Mouse (Mus musculus) Patski (cell line): ENCODE measurements around the gene AU040320. TPM values are rescaled to one million over a fixed set of nuclear protein-coding genes. Genes with fewer than 3 reads are reported as not detected.
A peak's percentile ranks its signal among the peaks of the same experiment; 100 is the strongest.

Experiments used
- ATAC-seq: fragments of 100-300 bp; one replicate; pipeline ENCODE4 v1.8.0; 2021
- CTCF ChIA-PET: fragments of 350-600 bp; sonication (Branson Sonifier 250); formaldehyde crosslinking; loops from one replicate; lab custom pipeline; 2022; ENCODE audit warnings: inconsistent platforms; lab: Charles Lee
- POLR2A ChIA-PET: fragments of 350-600 bp; sonication (Branson Sonifier 250); formaldehyde crosslinking; loops from one replicate; lab custom pipeline; 2022; ENCODE audit warnings: antibody characterized with exemption, inconsistent platforms; lab: Charles Lee
- DNase-seq: peaks from one replicate; pipeline ENCODE4 v3.0.0-alpha.2; 2011; ENCODE audit warnings: low read depth, low spot score
- H3K27me3 ChIP-seq: fragments of 371-371 bp; one replicate; pipeline ENCODE4 v1.5.1; 2021
- CTCF ChIP-seq: fragments of 100-300 bp; IDR thresholded peaks from one replicate; pipeline ENCODE4 v1.5.1; 2021
- in situ Hi-C: fragments of 300-500 bp; cut with MboI; formaldehyde crosslinking; loops from 3 replicates; pipeline ENCODE4 v1.11.1; 2018; ENCODE audit warnings: low pct_unique_long_range_greater_than_20kb, mixed read lengths
- polyA plus RNA-seq: library from polyadenylated mRNA; unstranded; gene quantifications from one replicate; pipeline ENCODE4 v1.2.3, GENCODE M21; 2021

The AU040320 gene
- polyA plus RNA-seq, 1 experiment from 2014 or later: 45.6 TPM

- ATAC-seq: no peak
- POLR2A ChIA-PET: no interaction called here
- TF ChIP-seq CTCF: no peak
- no peak for DNase-seq
- CTCF ChIA-PET: interaction anchor here (1.2 kb wide), 1 partner anchor 68 kb away, joined by 3 read pairs; no protein-coding TSS in a partner anchor
- in situ Hi-C loops: no loop called here
- H3K27me3 ChIP-seq: no peaks in the 10 kb centered on the region
Observed at GRCm38 (mm10) chr4:126814854-126815253, 61.5 kb downstream of the AU040320 start.

DNA sequence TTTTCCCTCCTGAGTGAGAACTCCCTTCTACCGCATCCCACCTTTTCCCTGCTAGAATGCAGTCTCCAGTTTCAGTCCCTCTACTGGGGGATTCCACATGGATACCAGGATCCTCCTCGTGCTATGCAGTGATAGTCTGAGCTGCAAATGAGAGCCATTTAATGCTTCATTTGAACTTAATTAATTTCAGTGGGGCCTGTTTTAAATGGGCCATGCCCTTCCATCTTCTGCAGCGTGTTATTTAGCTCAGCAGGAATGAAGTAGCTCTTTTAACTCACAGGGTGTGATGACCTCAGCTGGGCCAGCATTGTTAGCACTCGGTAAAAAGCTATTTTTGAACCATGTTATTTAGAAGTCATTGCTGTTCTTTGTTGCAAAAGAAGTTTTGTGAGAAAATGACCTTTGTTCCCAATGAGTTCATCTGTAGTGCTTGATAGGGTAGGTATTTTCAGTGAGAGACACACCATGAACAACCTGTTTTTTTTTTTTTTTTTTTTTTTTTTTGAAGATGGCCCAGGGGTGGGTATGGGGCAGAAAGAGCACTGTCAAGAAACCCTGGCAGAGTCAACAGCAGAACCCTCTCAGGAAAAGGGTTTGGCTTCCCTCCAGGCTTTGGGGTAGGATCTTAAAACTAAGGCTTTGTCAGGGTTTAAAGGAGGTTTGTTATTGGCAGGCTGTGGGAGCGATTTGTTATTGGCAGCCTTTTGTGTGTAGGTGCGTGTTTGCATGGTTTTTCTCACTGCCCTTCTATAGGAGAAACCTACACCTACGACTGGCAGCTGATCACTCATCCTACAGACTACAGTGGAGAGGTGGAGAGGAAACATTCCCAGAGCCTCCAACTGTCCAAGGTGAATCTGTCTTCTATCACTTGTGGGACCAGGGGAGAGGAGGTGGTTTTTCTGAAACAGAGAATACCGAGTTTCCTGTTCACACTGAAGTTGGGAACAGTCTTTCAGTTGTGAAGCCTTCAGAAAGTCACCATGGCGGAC is 69.8 kb downstream of the AU040320 start:
- in situ Hi-C loops: no loop called here
- no peaks in the 10 kb centered on the region for H3K27me3 ChIP-seq
- CTCF ChIA-PET: no interaction called here
- POLR2A ChIA-PET: no interaction called here
- no peak for DNase-seq
- ATAC-seq: no peak
- TF ChIP-seq CTCF: no peak

GRCm38 (mm10) chr4:126823917-126824316 is 70.6 kb downstream of the AU040320 start:
- no peak for DNase-seq
- ChIA-PET POLR2A (no interaction called here), CTCF (no interaction called here)
- in situ Hi-C loops: no loop called here
- ATAC-seq: no peak
- TF ChIP-seq CTCF: no peak
- no peaks in the 10 kb centered on the region for H3K27me3 ChIP-seq

- no peak for DNase-seq
- no peak for ATAC-seq
- no peaks in the 10 kb centered on the region for H3K27me3 ChIP-seq
- in situ Hi-C loops: loop anchor here (10.0 kb wide), 1 partner anchor 226 kb away; the partner anchor contains the start of gene 5730409E04Rik
- TF ChIP-seq CTCF: no peak
- POLR2A ChIA-PET: no interaction called here
- CTCF ChIA-PET: no interaction called here
Observed at GRCm38 (mm10) chr4:126831122-126831521, 77.8 kb downstream of the AU040320 start.

- CTCF ChIA-PET: interaction anchor here (1.7 to 4.1 kb wide), 5 partner anchors 25 to 240 kb away, joined by 4 to 25 read pairs (median 9); partner anchors contain the start of genes AU040320 and Ncdn
- POLR2A ChIA-PET: no interaction called here
Observed at GRCm38 (mm10) chr4:126838799-126839198, 85.5 kb downstream of the AU040320 start.

DNA sequence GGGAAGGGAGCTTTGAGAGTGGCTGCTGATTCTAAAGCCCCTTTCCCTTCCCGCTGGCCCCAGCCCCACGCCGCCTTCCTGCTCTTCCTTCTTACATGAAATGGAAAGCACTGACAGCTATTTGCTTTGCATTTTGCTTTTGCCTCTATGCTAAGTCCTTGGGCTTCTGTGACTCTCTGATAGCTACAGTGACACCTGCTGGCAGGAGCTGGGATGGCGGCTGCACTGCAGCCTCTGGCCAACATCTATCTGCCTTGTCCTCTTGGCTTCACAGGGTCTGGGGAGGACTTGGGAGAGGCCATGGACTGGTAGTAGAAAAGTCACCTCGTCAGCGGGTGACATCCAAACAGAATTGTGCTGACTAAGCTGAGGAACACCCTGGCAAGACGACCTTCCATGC is 86.5 kb downstream of the AU040320 start:
- no peaks in the 10 kb centered on the region for H3K27me3 ChIP-seq
- no peak for ATAC-seq
- POLR2A ChIA-PET: interaction anchor here (0.5 to 1.4 kb wide), 3 partner anchors 17 to 94 kb away, joined by 3 to 9 read pairs (median 5); no protein-coding TSS in a partner anchor
- CTCF ChIA-PET: interaction anchor here (0.8 to 4.1 kb wide), 15 partner anchors 10 to 283 kb away, joined by 3 to 25 read pairs (median 4); partner anchors contain the start of genes AU040320 and Ncdn
- in situ Hi-C loops: loop anchor here (5.0 to 10.0 kb wide), 3 partner anchors 93 to 255 kb away; partner anchors contain the start of gene 5730409E04Rik
- TF ChIP-seq CTCF: no peak
- peak; percentile 28 for DNase-seq

More at GRCm38 (mm10) chr4:126838799-126839198, 85.5 kb downstream of the AU040320 start:
- no peaks in the 10 kb centered on the region for H3K27me3 ChIP-seq
- in situ Hi-C loops: loop anchor here (10.0 kb wide), 1 partner anchor 234 kb away; the partner anchor contains the start of gene 5730409E04Rik
- DNase-seq (no peak), ATAC-seq (no peak)
- TF ChIP-seq CTCF: no peak

DNA sequence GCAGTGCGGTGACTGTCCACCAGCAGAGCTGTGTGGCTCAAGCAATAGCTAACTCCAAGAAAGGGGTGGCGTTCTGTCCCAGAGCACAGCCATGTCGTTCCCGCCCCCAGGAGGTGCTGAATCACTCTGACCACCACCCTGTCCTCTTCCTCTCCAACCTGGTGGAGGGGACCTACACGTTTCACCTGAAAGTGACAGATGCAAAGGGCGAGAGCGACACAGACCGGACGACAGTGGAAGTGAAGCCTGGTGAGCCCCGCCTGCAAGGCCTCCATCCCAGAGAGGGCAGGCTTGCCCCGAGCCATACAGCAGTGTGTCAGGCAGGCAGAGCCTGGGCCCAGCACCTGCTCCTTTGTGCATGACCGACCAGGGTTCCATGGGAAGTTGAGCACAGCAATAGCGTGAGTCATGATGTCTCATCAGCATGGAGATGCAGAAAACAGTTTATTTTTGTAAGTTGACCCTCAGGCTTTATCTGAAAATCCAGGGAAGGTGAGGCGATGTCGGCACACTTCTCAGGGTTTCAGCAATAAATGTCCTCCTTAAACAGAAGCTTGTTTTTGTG is 87.7 kb downstream of the AU040320 start:
- ATAC-seq (peak; percentile 91), DNase-seq (peak; percentile 76)
- POLR2A ChIA-PET: interaction anchor here (0.6 to 1.4 kb wide), 2 partner anchors 95 to 147 kb away, joined by 4 to 5 read pairs; no protein-coding TSS in a partner anchor
- CTCF ChIA-PET: interaction anchor here (1.2 to 4.1 kb wide), 7 partner anchors 17 to 284 kb away, joined by 3 to 25 read pairs (median 5); partner anchors contain the start of genes AU040320 and Ncdn
- H3K27me3 ChIP-seq: no peaks in the 10 kb centered on the region
- no peak for TF ChIP-seq CTCF
- in situ Hi-C loops: loop anchor here (5.0 to 10.0 kb wide), 2 partner anchors 94 to 256 kb away; no protein-coding TSS in a partner anchor

- ChIA-PET POLR2A (no interaction called here), CTCF (interaction anchor here (1.1 to 1.2 kb wide), 2 partner anchors 14 to 102 kb away, joined by 3 to 4 read pairs; no protein-coding TSS in a partner anchor)
- in situ Hi-C loops: loop anchor here (5.0 to 10.0 kb wide), 2 partner anchors 96 to 258 kb away; no protein-coding TSS in a partner anchor
- no peak for TF ChIP-seq CTCF
- ATAC-seq (no peak), DNase-seq (no peak)
- H3K27me3 ChIP-seq: no peaks in the 10 kb centered on the region
Observed at GRCm38 (mm10) chr4:126842911-126843310, 89.6 kb downstream of the AU040320 start.

DNA sequence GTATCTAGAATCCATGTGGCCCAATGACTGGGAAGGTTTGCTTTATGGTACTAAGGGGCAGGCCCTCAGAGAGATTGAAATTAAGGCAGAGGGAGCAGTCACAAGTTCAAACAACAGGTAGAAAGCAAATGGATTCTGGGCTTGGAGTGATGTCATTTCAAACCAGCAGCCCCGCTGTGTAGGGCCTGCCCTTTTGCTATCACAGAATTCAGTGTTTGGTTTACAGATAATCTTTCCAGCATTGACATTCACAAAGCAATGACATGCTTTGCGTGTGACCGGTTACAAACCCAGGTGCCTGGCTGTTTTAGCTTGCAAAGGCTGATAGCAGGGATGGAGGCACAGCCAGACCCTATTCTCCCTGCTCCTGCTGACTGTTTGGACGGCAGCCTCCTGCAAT is 92.3 kb downstream of the AU040320 start:
- ATAC-seq (no peak), DNase-seq (no peak)
- TF ChIP-seq CTCF: no peak
- ChIA-PET POLR2A (interaction anchor here (0.5 kb wide), 1 partner anchor 17 kb away, joined by 3 read pairs; no protein-coding TSS in a partner anchor), CTCF (no interaction called here)
- in situ Hi-C loops: loop anchor here (10.0 kb wide), 1 partner anchor 261 kb away; no protein-coding TSS in a partner anchor
- no peaks in the 10 kb centered on the region for H3K27me3 ChIP-seq

- no peak for TF ChIP-seq CTCF
- H3K27me3 ChIP-seq: no peaks in the 10 kb centered on the region
- in situ Hi-C loops: loop anchor here (10.0 kb wide), 1 partner anchor 262 kb away; no protein-coding TSS in a partner anchor
- DNase-seq (no peak), ATAC-seq (peak; percentile 47)
- POLR2A ChIA-PET: no interaction called here
- CTCF ChIA-PET: no interaction called here
Observed at GRCm38 (mm10) chr4:126846971-126847370, 93.6 kb downstream of the AU040320 start.
